Mouse (Mus musculus) forebrain, embryonic 14.5 days (tissue): ENCODE measurements around the gene Zfp839. TPM values are rescaled to one million over a fixed set of nuclear protein-coding genes. Genes with fewer than 3 reads are reported as not detected.

ENCODE experiments used
- ATAC-seq: fragments of 200-750 bp; cut with Nextera tagmentation; 2 replicates; pipeline ENCODE4 v1.8.0; 2017; ENCODE audit warnings: mild to moderate bottlenecking, moderate library complexity
- DNase-seq: peaks from one replicate; pipeline ENCODE4 v3.0.0-alpha.2; 2015; ENCODE audit warnings: low spot score
- H3K27ac ChIP-seq: fragments of 300-500 bp; sonication (generic); 2 replicates; pipeline ENCODE4 v1.5.1; 2014; ENCODE audit warnings: low read depth, mild to moderate bottlenecking, control low read depth, low read length, moderate library complexity
- H3K27me3 ChIP-seq: fragments of 300-500 bp; sonication (generic); replicated peaks from 2 replicates; pipeline ENCODE4 v1.6.1; 2014; ENCODE audit warnings: low read length, control low read depth, mixed read lengths; ENCODE audit not compliant: control insufficient read depth, insufficient read depth
- H3K36me3 ChIP-seq: fragments of 300-500 bp; sonication (generic); 2 replicates; pipeline ENCODE4 v1.6.1; 2014; ENCODE audit warnings: low read length, control low read depth; ENCODE audit not compliant: control insufficient read depth, insufficient read depth
- H3K4me1 ChIP-seq: fragments of 300-500 bp; sonication (generic); 2 replicates; pipeline ENCODE4 v1.6.1; 2014; ENCODE audit warnings: antibody characterized with exemption, low read length, control low read depth; ENCODE audit not compliant: control insufficient read depth, insufficient read depth
- H3K4me2 ChIP-seq: fragments of 300-500 bp; sonication (generic); 2 replicates; pipeline ENCODE4 v1.6.1; 2014; ENCODE audit warnings: mild to moderate bottlenecking, control low read depth, low read length
- H3K4me3 ChIP-seq: fragments of 300-500 bp; sonication (generic); 2 replicates; pipeline ENCODE4 v1.5.1; 2014; ENCODE audit warnings: low read depth, low read length, control low read depth
- H3K9ac ChIP-seq: fragments of 300-500 bp; sonication (generic); 2 replicates; pipeline ENCODE4 v1.6.1; 2014; ENCODE audit warnings: mild to moderate bottlenecking, low read length, control low read depth, moderate library complexity
- H3K9me3 ChIP-seq: fragments of 300-500 bp; sonication (generic); replicated peaks from 2 replicates; pipeline ENCODE4 v1.6.1; 2016; ENCODE audit warnings: low read length, control low read depth, mixed read lengths; ENCODE audit not compliant: control insufficient read depth
- WGBS: fragments of 180-500 bp; shearing (Covaris S2); extraction: QIAGEN DNeasy Blood & Tissue Kit; methylation state at CpG from one replicate; pipeline ENCODE4 v1.1.7; 2014; 5-methylcytosine and 5-hydroxymethylcytosine counted together
- polyA plus RNA-seq: library from polyadenylated mRNA; unstranded; fragments of >200 nt; fragmentation: Nextera tagmentation; extraction: Ambion mirVana; gene quantifications from 2 replicates; pipeline ENCODE4 v1.2.1, GENCODE M21; 2014

Zfp839 gene
- polyA plus RNA-seq, 1 experiment from 2014 or later = 0.81 TPM

DNA sequence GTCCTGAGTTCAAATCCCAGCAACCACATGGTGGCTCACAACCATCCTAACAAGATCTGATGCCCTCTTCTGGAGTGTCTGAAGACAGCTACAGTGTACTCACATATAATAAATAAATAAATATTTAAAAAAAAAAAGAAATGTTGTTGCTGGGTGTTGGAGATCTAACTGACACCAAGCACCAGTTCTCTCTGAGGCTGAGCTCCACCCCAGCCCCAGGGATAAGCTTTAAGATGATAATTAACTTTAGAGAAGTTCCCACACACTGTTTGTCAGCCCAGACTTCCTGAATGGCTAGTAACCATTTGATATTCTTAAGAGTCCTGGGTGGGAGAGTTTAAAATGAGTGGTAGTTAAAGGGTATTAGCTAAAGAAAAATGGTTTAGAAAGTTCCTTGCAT lies 10.2 kb downstream of the Zfp839 start:
- no peak overlapping the region for H3K9ac ChIP-seq
- H3K4me3 ChIP-seq = no peak overlapping the region
- H3K36me3 ChIP-seq = peaks cover 22% of the 10 kb centered on the region
- H3K4me2 ChIP-seq = no peak overlapping the region
- no peaks in the 10 kb centered on the region for H3K9me3 ChIP-seq
- no peak overlapping the region for H3K27ac ChIP-seq
- H3K27me3 ChIP-seq = no peaks in the 10 kb centered on the region
- DNase-seq (no peak), ATAC-seq (no peak)
- H3K4me1 ChIP-seq = no peaks in the 10 kb centered on the region

DNA sequence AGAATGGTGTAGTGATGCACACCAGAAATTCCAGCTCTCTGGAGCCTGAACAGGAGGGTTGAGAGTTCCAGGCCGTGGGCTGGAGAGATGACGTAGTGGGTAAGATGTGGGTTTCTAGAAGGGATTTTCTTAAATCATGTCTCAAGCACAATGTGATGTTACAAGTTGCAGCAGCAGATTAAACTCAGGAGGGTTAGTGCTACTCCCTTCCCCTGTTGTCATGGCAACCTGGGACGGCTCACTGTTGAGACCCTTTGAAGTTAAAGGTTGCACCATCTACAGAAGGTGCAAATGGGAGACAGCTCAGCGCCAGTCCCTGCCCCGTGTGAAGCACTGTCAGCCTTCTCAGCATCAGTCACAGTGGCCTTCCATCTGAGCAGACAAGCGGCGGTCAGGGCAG lies 11.2 kb downstream of the Zfp839 start:
- H3K9me3 ChIP-seq = no peaks in the 10 kb centered on the region
- no peak overlapping the region for H3K4me2 ChIP-seq
- no peaks in the 10 kb centered on the region for H3K4me1 ChIP-seq
- H3K36me3 ChIP-seq = peaks cover 17% of the 10 kb centered on the region; the same call in 1 of the 2 replicates
- DNase-seq (peak; percentile 17), ATAC-seq (no peak)
- H3K9ac ChIP-seq = 0 out of 2 replicates have a peak overlapping the region, but pooled peaks have one; percentile 17
- H3K27ac ChIP-seq = no peak overlapping the region
- no peak overlapping the region for H3K4me3 ChIP-seq
- 55% methylated on average over 7 of the region's 7 CpGs for WGBS
- no peaks in the 10 kb centered on the region for H3K27me3 ChIP-seq

DNA sequence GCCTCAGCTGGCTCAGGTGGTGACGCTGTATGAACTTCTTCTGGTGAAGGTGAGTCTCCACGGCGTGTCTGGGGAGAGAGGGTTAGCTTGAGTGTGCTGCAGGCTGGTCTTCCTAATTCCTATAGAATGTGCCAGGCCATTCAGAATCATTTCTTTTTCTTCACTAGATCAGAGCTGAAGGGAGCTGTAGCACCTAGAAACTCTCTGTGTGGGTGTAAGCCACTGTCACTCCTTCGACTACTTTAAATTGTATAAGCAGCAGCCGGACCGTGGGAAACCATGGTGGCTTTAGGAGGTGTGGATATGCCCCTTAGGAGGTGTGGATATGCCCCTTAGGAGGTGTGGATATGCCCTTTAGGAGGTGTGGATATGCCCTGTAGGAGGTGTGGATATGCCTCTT lies 14.0 kb downstream of the Zfp839 start:
- peaks cover 36% of the 10 kb centered on the region for H3K36me3 ChIP-seq
- 90% methylated on average over 6 of the region's 6 CpGs for WGBS
- no peaks in the 10 kb centered on the region for H3K27me3 ChIP-seq
- H3K4me2 ChIP-seq = no peak overlapping the region
- no peaks in the 10 kb centered on the region for H3K9me3 ChIP-seq
- H3K27ac ChIP-seq = no peak overlapping the region
- DNase-seq (no peak), ATAC-seq (no peak)
- no peak overlapping the region for H3K9ac ChIP-seq
- H3K4me1 ChIP-seq = no peaks in the 10 kb centered on the region
- no peak overlapping the region for H3K4me3 ChIP-seq

DNA sequence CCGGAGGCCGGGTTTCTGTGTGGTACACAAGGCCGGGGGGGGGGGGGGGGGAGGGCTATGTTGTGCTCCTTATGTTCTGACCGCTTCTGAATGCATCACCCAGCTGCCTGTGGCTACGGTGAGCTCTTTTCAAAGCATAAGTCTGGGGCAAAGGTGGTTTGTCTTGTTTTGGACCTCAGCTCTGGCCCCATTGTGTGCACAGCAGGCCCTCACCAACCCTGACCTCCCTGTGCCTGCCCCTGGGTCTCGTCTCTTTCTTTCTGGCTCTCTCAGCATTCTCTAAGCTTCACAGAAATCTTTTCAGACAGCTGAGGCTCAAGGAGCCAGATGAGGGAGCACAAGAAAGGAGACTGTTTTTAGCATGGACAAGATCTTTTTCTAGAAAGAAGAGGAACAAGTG lies 15.5 kb downstream of the Zfp839 start:
- ATAC-seq (no peak), DNase-seq (no peak)
- 38% methylated on average over 5 of the region's 6 CpGs for WGBS
- no peak overlapping the region for H3K4me2 ChIP-seq
- H3K36me3 ChIP-seq = peaks cover 37% of the 10 kb centered on the region
- peak overlapping the region; percentile 13; the same call in 1 of the 2 replicates for H3K9ac ChIP-seq
- H3K4me3 ChIP-seq = no peak overlapping the region
- no peak overlapping the region for H3K27ac ChIP-seq
- H3K27me3 ChIP-seq = no peaks in the 10 kb centered on the region
- no peaks in the 10 kb centered on the region for H3K4me1 ChIP-seq
- no peaks in the 10 kb centered on the region for H3K9me3 ChIP-seq

DNA sequence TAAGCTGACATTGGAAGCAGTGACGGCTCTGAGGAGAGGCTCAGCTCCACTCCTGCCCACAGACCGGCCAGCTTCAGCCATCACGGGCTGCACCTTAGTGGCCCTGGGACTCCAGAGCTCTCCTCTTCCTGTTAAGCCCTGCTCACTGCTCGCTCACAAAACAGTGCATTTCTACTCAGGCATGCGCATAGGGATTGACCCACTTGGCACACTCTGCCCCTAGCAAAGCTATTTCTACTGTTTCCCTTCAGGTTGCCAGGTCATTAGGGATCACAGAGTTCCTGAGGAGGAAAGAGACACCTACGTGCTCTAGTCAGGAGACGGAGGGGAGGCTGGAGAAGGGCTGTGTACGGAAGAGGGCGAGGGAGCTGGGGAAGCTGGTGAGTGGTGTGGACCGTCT lies 15.9 kb downstream of the Zfp839 start:
- Histone ChIP-seq H3K4me2 (no peak overlapping the region), H3K4me3 (no peak overlapping the region), H3K9ac (no peak overlapping the region; the same call in 1 of the 2 replicates), H3K4me1 (no peaks in the 10 kb centered on the region), H3K27ac (no peak overlapping the region), H3K27me3 (no peaks in the 10 kb centered on the region), H3K36me3 (peaks cover 38% of the 10 kb centered on the region), H3K9me3 (no peaks in the 10 kb centered on the region)
- ATAC-seq = no peak
- DNase-seq = no peak
- 75% methylated on average over 10 of the region's 10 CpGs for WGBS

DNA sequence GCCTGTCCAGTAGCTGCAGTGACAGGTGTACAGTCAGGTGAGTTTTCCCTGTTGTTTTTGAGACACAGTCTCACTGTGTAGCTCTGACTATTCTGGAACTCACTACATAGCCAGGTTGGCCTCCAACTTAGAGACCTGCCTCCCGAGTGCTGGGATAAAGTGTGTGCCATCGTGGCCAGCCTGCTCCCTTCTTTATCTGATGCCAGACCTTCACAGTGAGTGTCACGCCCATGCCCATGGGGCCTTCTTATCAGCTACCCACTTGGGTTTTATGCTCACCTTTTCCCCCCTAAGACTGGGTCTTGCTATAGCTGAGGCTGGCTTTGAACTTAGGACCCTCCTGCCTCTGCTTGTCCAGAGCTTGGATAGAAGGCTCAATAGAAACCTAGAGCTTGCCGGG lies 20.1 kb downstream of the Zfp839 start:
- Histone ChIP-seq H3K9ac (no peak overlapping the region), H3K9me3 (no peaks in the 10 kb centered on the region), H3K4me1 (no peaks in the 10 kb centered on the region), H3K36me3 (peaks cover 75% of the 10 kb centered on the region), H3K27me3 (no peaks in the 10 kb centered on the region), H3K27ac (no peak overlapping the region), H3K4me2 (no peak overlapping the region), H3K4me3 (no peak overlapping the region)
- 93% methylated on average over 4 of the region's 4 CpGs for WGBS
- DNase-seq (no peak), ATAC-seq (no peak)

DNA sequence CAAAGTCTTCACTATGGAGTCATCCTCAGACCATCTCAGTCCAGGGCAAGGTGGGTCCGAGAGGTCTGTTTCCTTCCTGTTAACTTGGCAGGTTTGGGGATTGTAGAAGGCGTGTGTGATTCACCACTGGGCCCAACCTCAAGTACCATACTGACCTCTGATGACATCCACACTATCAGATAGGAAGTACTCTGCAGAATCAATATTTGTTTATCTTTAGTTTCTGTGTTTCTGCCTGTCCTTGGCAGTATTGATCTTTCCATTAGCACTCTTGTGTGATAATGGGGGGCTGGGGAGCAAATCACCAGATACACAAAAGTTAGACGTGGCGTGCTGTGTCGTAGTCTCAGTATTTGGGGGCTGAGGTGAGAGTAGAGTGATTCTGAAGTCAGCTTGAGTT lies 21.2 kb downstream of the Zfp839 start:
- Histone ChIP-seq H3K36me3 (peaks cover 82% of the 10 kb centered on the region), H3K4me2 (no peak overlapping the region), H3K9me3 (no peaks in the 10 kb centered on the region), H3K4me1 (no peaks in the 10 kb centered on the region), H3K27me3 (no peaks in the 10 kb centered on the region), H3K27ac (no peak overlapping the region), H3K9ac (no peak overlapping the region), H3K4me3 (no peak overlapping the region)
- 94% methylated on average over 5 of the region's 5 CpGs for WGBS
- DNase-seq (no peak), ATAC-seq (no peak)

DNA sequence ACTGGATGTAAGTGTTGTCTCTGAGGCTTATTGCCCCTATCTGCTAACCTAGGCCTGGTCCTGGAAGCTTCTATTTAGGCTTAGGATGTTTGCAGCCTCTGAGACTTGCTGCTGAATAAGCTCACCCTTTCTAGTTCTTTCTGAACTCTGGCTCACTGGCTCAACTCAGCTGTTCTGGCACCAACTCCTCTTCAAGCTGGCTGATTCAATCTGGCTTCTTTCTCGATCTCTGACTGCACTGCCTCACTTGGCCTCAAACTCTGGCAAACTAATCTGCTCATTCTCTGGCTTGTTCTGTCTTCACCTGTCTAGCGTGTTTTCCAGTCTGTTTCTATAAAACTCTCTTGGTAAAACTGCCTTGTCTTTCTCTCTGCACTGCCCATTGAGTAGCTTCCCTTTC lies 25.3 kb downstream of the Zfp839 start:
- Histone ChIP-seq H3K4me3 (no peak overlapping the region), H3K4me2 (no peak overlapping the region), H3K27me3 (no peaks in the 10 kb centered on the region), H3K27ac (no peak overlapping the region), H3K9me3 (no peaks in the 10 kb centered on the region), H3K4me1 (no peaks in the 10 kb centered on the region), H3K9ac (no peak overlapping the region), H3K36me3 (peaks cover 88% of the 10 kb centered on the region)
- ATAC-seq (no peak), DNase-seq (no peak)
- 89% methylated on average over 2 of the region's 2 CpGs for WGBS

DNA sequence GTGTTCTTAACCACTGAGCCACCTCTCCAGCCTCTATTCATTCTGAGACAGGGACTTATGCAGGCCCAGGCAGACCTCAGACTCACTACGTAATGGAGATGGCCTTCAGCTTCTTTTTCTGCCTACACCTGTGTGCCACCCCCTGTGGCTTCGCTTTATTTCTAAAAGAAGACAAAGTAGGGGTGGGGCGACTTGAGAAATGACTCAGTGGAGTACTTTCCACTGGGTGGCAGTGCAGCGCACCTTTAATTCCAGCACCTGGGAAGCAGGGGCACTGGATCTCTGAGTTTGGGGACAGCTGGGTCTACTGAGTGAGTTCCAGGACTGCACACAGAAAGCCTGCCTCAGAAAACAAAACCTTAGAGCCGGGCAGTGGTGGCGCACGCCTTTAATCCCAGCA lies 32.2 kb downstream of the Zfp839 start:
- H3K9ac ChIP-seq = no peak overlapping the region
- no peak overlapping the region for H3K4me2 ChIP-seq
- WGBS = 90% methylated on average over 7 of the region's 7 CpGs
- DNase-seq = no peak
- no peak overlapping the region for H3K4me3 ChIP-seq
- H3K4me1 ChIP-seq = no peaks in the 10 kb centered on the region
- no peak for ATAC-seq
- no peak overlapping the region for H3K27ac ChIP-seq
- no peaks in the 10 kb centered on the region for H3K9me3 ChIP-seq
- H3K36me3 ChIP-seq = peaks cover 48% of the 10 kb centered on the region
- H3K27me3 ChIP-seq = no peaks in the 10 kb centered on the region
